Mouse (Mus musculus) lung, postnatal 14 days (tissue): ENCODE measurements at regions not wholly inside any gene's neighbourhood (a gene's known extent, or its start where the extent isn't known, plus 50 kb on each side); places are given as distances from the start of the nearest gene placed in this dataset.
"Not testable (repeated sequence)": the region's sequence is repeated elsewhere in the genome, so short reads cannot be mapped to it uniquely, and the experiment has no call there.

Source experiments
- DNase-seq: peaks from one replicate; pipeline ENCODE4 v3.0.0; 2021

- DNase-seq = no peak
Measured at GRCm38 (mm10) chr15:5877749-5878148, 421.8 kb upstream of the Dab2 start.

- DNase-seq = no peak
Measured at GRCm38 (mm10) chr15:5891188-5891587, 408.4 kb upstream of the Dab2 start.

- no peak for DNase-seq
Measured at GRCm38 (mm10) chr15:5892034-5892433, 407.6 kb upstream of the Dab2 start.

GRCm38 (mm10) chr15:5895688-5896470 lies 403.7 kb upstream of the Dab2 start:
- DNase-seq = not testable (repeated sequence)

- peak; percentile 39 for DNase-seq
Measured at GRCm38 (mm10) chr15:5915261-5915660, 384.3 kb upstream of the Dab2 start.

GRCm38 (mm10) chr15:5920058-5920457 lies 379.5 kb upstream of the Dab2 start:
- DNase-seq = no peak

- DNase-seq = no peak
Measured at GRCm38 (mm10) chr15:5927768-5928167, 371.8 kb upstream of the Dab2 start.

GRCm38 (mm10) chr15:5933586-5933985 lies 366.0 kb upstream of the Dab2 start:
- DNase-seq = no peak

GRCm38 (mm10) chr15:5940945-5941344 lies 358.6 kb upstream of the Dab2 start:
- no peak for DNase-seq

- DNase-seq = no peak
Measured at GRCm38 (mm10) chr15:5946650-5947049, 352.9 kb upstream of the Dab2 start.

- no peak for DNase-seq
Measured at GRCm38 (mm10) chr15:5950919-5951318, 348.7 kb upstream of the Dab2 start.

GRCm38 (mm10) chr15:5951661-5952060 lies 347.9 kb upstream of the Dab2 start:
- not testable (repeated sequence) for DNase-seq

- no peak for DNase-seq
Measured at GRCm38 (mm10) chr15:5953106-5953505, 346.5 kb upstream of the Dab2 start.

- no peak for DNase-seq
Measured at GRCm38 (mm10) chr15:5991351-5992065, 308.1 kb upstream of the Dab2 start.

GRCm38 (mm10) chr15:5992146-5992545 lies 307.4 kb upstream of the Dab2 start:
- not testable (repeated sequence) for DNase-seq

- no peak for DNase-seq
Measured at GRCm38 (mm10) chr15:6000816-6001215, 298.8 kb upstream of the Dab2 start.

GRCm38 (mm10) chr15:6001394-6001793 lies 298.2 kb upstream of the Dab2 start:
- DNase-seq = no peak

GRCm38 (mm10) chr15:6014982-6015381 lies 284.6 kb upstream of the Dab2 start:
- no peak for DNase-seq

- no peak for DNase-seq
Measured at GRCm38 (mm10) chr15:6016637-6017049, 282.9 kb upstream of the Dab2 start.

GRCm38 (mm10) chr15:6025543-6025942 lies 274.0 kb upstream of the Dab2 start:
- no peak for DNase-seq

- no peak for DNase-seq
Measured at GRCm38 (mm10) chr15:6029214-6029613, 270.4 kb upstream of the Dab2 start.

- no peak for DNase-seq
Measured at GRCm38 (mm10) chr15:6030396-6030795, 269.2 kb upstream of the Dab2 start.

- no peak for DNase-seq
Measured at GRCm38 (mm10) chr15:6034156-6034555, 265.4 kb upstream of the Dab2 start.

GRCm38 (mm10) chr15:6044511-6045256 lies 254.9 kb upstream of the Dab2 start:
- no peak for DNase-seq
